Mouse (Mus musculus) thymus, postnatal 10 days (tissue): ENCODE measurements around the gene Bpifa3.
A peak's percentile ranks its signal among the peaks of the same experiment; 100 is the strongest.
"Not testable (repeated sequence)": the region's sequence is repeated elsewhere in the genome, so short reads cannot be mapped to it uniquely, and the experiment has no call there.

Experiments used
- DNase-seq, 2 experiments: peaks; one replicate each; pipeline ENCODE4 v3.0.0; 2021; ENCODE audit warnings: low spot score in 2 of 2

The Bpifa3 gene

DNA sequence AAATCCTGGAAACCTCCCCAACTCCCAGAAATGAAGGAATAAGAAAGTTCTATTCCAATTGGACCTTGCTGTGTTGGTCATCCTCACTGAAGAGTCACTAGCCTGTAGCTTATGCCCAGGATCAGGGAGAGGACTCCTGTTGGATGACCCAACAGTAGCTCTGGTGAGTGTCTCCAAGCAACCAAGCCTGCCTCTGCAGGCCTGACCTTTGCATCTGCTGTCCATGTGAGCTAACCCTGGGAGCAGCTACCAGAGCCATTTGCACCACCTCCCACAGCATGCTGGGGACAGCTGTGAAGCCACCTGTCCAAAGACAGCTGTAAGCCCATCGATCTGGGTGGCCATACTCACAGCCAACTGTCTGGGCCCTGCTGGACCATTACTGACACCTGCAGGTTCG is at the start of gene Bpifa3:
TSS of gene Bpifa3 (plus strand) at position 217 of the 400 bp plus-strand sequence.
- no peak for DNase-seq

DNA sequence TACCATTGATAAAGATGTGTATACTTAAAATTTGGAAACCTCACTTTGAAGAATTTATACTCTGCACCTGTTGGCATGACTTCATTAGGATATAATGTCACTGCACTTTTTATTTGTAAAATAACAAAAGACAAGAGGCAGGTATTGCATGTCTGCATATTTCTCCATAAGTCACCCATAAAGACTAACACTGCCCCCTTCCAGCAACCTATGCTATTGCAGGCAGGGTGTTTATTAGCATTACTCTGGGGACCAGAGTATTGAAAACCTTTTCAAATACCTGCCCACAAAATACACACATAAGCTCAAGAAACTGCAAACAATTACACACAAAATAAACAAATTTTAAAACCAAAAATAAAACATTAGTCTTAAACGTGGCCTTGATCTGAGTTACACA is 32.4 kb upstream of the Bpifa3 start:
- no peak for DNase-seq

DNA sequence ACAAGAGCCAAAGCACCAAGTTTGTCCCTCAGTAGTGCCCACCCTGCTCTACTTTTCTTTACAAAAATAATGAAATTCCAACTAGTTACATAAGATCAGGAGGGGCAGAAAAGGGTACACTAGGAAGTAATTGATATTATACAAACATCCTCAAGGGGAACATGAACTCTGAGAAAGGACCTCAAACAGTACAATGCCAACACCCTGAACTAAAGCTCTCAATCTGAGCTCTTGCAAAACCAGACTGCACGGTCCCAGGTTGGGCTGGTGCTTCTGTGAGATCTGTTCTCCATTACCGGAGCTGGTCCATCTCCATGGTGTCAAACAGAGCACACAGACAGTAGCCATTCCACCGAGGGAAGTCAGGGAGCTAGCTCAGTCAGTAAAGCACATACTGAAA is 12.8 kb upstream of the Bpifa3 start:
- DNase-seq = no peak

DNA sequence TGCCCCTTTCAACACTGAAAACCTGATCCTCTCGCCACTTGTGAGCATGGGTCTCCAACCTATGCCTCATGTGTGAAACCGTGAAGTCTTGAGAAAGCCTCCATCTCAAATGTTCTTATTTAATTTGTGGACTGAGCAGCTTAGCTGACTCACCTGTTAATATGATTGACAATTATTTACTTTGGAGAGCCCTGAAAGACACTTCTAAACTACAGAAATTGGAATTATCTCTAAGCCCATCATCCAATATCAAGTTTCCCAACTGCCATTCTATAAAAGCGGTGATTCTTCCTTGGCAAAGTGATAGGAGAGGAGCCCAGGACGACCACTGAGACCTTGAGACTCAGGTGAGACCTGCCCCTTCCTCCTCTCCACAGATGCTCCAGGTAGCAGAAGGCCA is 12.4 kb downstream of the Bpifa3 start, which contains the start of gene Bpifa1:
TSS of gene Bpifa1 (plus strand) at position 301 of the 400 bp plus-strand sequence.
- DNase-seq = no peak

DNA sequence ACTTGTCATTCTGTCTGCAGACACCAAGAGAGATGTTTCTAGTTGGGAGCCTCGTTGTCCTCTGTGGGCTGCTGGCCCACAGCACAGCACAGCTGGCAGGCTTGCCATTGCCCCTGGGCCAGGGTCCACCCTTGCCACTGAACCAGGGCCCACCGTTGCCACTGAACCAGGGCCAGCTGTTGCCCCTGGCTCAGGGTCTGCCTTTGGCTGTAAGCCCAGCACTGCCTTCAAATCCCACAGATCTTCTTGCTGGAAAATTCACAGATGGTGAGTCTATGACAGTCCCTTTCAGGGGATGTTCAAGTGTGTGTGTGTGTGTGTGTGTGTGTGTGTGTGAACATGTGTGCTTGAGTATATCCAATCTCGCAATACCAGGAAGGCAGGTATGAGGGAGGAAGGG is 13.6 kb downstream of the Bpifa3 start:
- DNase-seq = no peak

DNA sequence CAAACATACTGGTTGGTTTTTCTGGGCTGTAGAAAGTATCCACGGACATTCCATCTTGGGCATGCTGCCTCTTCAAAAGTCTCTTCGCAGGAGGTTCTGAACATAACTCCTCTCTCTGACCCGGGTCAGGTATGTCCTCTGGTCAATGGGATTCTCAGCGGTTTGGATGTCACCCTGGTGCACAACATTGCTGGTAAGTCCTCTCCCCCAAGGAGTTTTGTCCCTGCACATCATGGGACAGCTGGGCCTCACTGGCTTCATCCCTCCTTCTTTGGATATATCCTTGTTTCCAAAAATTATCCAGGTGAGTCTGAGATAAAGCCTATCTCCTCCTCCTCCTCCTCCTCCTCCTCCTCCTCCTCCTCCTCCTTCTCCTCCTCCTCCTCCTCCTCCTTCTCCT is 17.4 kb downstream of the Bpifa3 start:
- no peak for DNase-seq

DNA sequence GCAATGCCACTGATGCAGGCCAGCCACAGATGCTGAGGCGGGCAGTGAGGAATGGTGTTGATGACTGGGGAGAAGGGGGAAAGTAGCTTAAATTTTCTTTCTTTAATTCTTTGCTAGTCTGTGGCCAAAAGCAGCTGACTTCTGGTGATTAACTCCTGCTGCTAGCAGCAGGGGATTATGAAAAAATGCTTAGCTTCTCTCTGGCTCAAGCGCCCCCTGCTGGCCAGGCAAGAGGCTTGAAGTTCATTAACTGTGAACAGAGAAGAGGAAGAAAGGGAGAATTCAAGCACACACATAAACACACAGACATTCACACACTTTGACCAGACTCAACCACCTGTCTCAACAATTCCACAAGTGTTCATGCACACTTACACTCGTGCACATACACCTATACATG is 28.3 kb downstream of the Bpifa3 start:
- peak in 1 of 2 experiments; percentile 33 for DNase-seq

DNA sequence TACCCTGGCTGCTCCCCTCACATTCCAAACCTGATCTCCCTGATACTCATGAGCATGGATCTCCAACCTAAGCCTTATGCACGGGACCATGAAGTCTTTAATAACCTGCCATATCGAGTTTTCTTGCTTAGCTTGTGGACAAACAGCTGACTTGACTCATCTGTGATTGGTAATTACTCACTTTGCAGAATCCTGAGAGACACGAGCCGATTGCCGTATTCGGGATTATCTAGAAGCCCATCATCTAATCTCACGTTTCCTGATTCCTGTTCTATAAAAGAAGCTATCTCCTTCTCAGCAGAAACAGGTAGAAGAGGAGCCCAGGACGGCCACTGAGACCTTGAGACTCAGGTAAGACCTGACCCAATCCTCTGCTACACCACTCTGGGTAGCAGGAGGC is 32.2 kb downstream of the Bpifa3 start, which contains the start of gene Bpifa5:
TSS of gene Bpifa5 (plus strand) at position 301 of the 400 bp plus-strand sequence.
- no peak for DNase-seq

DNA sequence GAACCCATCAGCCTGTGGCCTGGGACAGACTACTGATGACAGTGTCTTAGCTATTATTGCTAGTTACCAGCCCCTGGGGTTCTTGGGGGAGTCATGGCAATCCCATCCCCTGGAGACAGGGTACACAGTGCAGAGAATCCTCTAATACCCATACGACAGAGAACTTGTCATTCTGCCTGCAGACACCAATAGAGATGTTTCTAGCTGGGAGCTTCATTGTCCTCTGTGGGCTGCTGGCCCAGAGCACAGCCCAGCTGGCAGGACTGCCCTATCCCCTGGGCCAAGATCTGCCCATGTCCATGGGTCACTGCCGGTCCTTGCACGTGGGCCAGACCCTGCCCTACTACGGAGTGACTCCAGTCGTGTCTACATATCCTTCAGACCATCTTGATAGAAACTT is 33.2 kb downstream of the Bpifa3 start:
- no peak for DNase-seq

DNA sequence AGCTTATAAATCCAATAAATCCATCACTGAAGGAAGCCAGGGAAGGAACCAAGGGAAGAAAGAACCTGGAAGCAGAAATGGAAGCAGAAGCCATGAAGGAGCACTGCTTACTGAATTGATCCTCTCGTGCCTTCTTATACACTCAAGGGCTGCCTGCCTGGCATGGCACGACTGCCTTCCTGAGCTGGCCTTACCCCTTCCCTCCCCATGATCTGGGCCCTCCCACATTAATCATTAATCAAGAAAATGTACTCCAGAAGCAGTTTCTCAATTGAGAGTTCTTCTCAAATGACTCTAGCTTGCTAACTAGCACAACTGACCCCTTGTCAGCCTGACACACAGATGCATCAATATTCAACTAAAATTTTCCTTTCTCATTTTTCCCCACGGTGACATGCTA is 39.0 kb downstream of the Bpifa3 start:
- no peak for DNase-seq

DNA sequence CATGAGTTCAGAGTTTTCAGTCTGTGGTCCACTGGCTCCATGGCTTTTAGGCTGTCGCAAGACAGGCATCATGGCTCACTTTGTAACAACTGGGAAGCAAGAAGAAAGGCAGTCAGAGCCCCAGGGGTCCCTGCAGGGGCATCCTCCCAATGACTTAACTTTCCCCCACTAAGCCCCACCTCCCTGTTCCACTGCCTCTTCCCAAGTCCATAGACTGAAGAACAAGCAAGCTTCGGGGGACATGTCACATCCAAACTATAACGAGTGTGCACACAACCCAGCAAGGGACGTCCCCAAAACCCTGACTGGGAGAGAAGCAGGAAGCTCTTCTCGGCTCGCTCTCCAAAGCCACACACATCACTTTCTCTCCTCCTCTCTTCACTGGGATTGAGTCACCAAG is 41.5 kb downstream of the Bpifa3 start:
- no peak for DNase-seq

DNA sequence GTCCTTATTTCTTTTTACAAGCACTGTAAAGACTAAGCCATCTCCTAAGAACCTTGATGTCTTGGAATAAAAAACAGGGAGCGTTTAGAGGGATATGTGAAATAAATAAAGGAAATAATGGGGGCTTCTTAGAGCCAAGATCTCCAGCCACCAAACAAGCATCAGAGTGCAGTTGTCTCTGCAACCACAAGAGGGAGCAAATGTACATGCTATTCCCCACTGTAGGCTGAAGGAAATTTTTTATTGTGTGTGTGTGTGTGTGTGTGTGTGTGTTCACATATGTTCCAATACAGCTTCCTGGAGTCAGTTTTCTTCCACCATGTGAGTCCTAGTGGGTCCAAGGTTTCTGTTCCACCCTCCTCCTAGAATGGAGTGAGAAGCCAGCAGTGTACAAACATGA is 43.2 kb downstream of the Bpifa3 start:
- peak in 1 of 2 experiments; percentile 15 for DNase-seq

DNA sequence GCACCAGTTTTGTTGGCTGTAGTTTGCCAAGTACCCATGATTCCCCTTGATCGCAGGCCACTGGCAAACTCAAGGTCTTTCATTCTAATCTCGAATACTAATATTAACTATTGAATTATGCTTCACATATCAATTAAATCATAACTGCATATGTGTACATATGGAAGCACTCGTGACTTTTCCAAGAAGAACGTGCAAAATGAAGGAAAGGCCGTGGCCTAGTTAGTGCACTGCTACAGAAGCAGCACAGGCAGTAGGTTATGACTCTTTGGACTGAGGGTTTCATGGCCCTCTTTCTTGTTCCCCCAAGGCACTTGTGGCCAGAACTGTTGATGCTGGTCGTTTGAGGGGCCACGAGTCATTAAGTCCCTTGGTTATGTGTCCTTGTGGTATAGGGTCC is 51.8 kb downstream of the Bpifa3 start:
- DNase-seq = not testable (repeated sequence)

DNA sequence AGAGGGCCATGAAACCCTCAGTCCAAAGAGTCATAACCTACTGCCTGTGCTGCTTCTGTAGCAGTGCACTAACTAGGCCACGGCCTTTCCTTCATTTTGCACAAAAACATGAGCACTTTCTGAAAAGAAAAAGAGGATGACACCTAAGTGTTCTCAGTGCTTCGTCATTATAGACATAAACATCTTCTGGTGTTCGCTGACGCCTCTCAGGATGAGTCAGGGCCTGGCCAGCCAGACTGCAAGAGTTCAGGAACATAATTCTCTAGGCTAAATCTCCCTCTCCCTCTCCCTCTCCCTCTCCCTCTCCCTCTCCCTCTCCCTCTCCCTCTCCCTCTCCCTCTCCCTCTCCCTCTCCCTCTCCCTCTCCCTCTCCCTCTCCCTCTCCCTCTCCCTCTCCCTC is 52.9 kb downstream of the Bpifa3 start:
- not testable (repeated sequence) for DNase-seq

DNA sequence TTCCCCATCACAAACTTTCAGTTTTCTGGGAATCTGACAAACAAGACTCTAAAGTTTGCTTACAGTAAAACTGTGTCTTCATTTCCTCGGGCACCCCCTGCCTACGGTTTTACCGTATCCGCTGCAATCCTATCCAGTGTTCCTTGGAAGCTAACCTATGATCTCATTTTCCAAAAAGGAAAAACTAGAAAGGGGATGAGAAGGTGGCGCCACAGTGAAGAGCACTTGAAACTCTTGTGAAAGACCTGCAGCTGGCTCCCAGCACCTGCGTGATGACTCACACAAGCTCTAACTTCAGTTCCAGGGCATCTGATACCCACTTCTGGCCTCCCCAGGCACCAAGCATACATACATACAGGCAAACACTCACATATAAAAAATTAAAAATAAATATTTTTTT is 55.2 kb downstream of the Bpifa3 start:
- no peak for DNase-seq

DNA sequence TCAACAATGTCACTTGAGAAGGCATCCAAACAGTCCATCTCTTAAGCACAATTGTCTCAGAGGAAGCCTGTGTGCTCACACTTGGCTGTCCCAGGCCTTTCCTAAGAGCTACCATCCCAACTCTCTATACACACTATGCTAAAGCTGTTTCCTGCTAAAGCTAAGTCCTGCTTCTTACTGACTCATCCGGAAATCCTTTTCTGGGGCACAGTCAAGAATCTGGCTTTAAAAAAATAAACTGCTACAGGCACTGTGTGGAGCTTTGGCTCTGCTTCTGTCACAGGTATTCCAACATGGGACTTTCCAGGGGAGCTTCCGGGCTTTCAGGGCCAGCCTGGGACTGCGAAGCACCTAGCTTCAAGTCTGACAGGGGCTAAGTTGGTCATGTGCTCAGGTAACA is 55.6 kb downstream of the Bpifa3 start:
- DNase-seq = no peak

DNA sequence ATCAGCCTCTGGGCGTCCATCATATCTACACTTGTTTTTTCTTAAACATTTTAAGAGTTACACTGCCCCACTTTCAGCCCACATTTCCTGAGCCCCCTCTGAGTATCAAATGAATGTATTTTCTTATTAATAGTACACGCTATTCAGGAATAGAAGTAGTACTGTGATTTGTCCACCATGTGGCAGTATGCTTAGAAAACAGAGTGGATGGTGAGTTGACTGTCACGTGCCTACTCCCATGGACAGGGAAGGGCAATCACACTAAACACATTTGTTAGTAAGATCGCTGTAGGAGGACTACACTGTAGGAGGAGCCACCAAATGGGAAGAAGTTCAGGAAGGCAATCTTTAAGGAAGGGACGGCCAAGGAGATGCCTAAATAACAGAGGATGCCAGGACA is 57.3 kb downstream of the Bpifa3 start:
- DNase-seq = no peak
